Mouse (Mus musculus) olfactory bulb, adult 2 months (tissue): ENCODE results near the gene Rbck1.

Experiments
- CTCF ChIP-seq: fragments of 200-500 bp; IDR thresholded peaks from 2 replicates; pipeline ENCODE4 v1.5.1; 2012; ENCODE audit warnings: low read depth, mild to moderate bottlenecking, low read length, moderate library complexity; ENCODE audit not compliant: insufficient read depth
- POLR2A ChIP-seq: fragments of 200-500 bp; IDR thresholded peaks from 2 replicates; pipeline ENCODE4 v1.6.1; 2012; ENCODE audit warnings: mild to moderate bottlenecking, low read depth, low read length, moderate library complexity; ENCODE audit not compliant: insufficient read depth

DNA sequence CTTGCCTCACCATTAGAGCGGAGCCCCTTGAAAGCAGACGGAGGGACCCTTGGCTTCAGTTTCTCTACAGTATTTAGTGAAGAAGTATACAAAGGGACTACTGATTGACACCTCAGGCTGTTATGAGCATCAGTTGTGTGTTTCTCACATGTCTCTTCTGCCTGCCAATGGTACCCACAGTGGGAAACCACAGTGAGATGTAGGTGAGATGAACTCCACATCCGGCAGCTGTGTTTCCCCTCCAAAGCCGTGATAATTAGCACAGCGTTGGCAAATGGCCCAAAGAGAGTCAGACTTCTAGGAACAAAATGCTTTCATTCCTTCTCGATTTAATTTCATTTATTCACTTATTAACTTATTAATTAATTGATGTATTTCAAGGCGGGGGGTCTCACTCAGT, 39.7 kb upstream of the Rbck1 start:
- TF ChIP-seq CTCF (no peak), POLR2A (no peak)
